Mouse (Mus musculus) hindbrain, embryonic 13.5 days (tissue): ENCODE results near the gene Chmp3. TPM values are rescaled to one million over a fixed set of nuclear protein-coding genes. Genes with fewer than 3 reads are reported as not detected.

Experiments used
- ATAC-seq: fragments of 200-750 bp; cut with Nextera tagmentation; 2 replicates; pipeline ENCODE4 v1.8.0; 2017; ENCODE audit warnings: moderate TSS enrichment; ENCODE audit not compliant: low FRiP score
- H3K27ac ChIP-seq: fragments of 300-500 bp; sonication (generic); 2 replicates; pipeline ENCODE4 v1.5.1; 2015; ENCODE audit warnings: inconsistent platforms, mild to moderate bottlenecking, moderate library complexity
- H3K27me3 ChIP-seq: fragments of 300-500 bp; sonication (generic); 2 replicates; pipeline ENCODE4 v1.6.1; 2015; ENCODE audit warnings: mild to moderate bottlenecking, inconsistent platforms
- H3K36me3 ChIP-seq: fragments of 300-500 bp; sonication (generic); 2 replicates; pipeline ENCODE4 v1.6.1; 2015; ENCODE audit warnings: mild to moderate bottlenecking, inconsistent platforms
- H3K4me1 ChIP-seq: fragments of 300-500 bp; sonication (generic); replicated peaks from 2 replicates; pipeline ENCODE4 v1.6.1; 2015; ENCODE audit warnings: inconsistent platforms
- H3K4me2 ChIP-seq: fragments of 300-500 bp; sonication (generic); 2 replicates; pipeline ENCODE4 v1.6.1; 2015; ENCODE audit warnings: inconsistent platforms, mild to moderate bottlenecking, moderate library complexity
- H3K4me3 ChIP-seq: fragments of 300-500 bp; sonication (generic); 2 replicates; pipeline ENCODE4 v1.5.1; 2015; ENCODE audit warnings: mild to moderate bottlenecking, inconsistent platforms
- H3K9ac ChIP-seq: fragments of 300-500 bp; sonication (generic); 2 replicates; pipeline ENCODE4 v1.6.1; 2015; ENCODE audit warnings: mild to moderate bottlenecking, inconsistent platforms
- H3K9me3 ChIP-seq: fragments of 300-500 bp; sonication (generic); 2 replicates; pipeline ENCODE4 v1.6.1; 2016; ENCODE audit warnings: inconsistent platforms
- WGBS: fragments of 180-500 bp; shearing (Covaris S2); methylation state at CpG from one replicate; pipeline ENCODE4 v1.1.7; 2015; 5-methylcytosine and 5-hydroxymethylcytosine counted together
- polyA plus RNA-seq: library from polyadenylated mRNA; unstranded; fragments of >200 nt; fragmentation: Nextera tagmentation; extraction: Ambion mirVana; gene quantifications from 2 replicates; pipeline ENCODE4 v1.2.1, GENCODE M21; 2015

Chmp3 gene
- polyA plus RNA-seq, 1 experiment from 2014 or later: 53.9 TPM

GRCm38 (mm10) chr6:71621551-71621950, 78.0 kb downstream of the Chmp3 start:
- H3K27ac ChIP-seq: no peak overlapping the region
- H3K27me3 ChIP-seq: no peaks in the 10 kb centered on the region
- H3K4me3 ChIP-seq: no peak overlapping the region
- H3K9ac ChIP-seq: no peak overlapping the region
- H3K4me1 ChIP-seq: no peaks in the 10 kb centered on the region
- WGBS: 93% methylated on average over 5 of the region's 5 CpGs
- H3K36me3 ChIP-seq: peaks cover 81% of the 10 kb centered on the region
- no peaks in the 10 kb centered on the region for H3K9me3 ChIP-seq
- no peak for ATAC-seq
- H3K4me2 ChIP-seq: no peak overlapping the region

GRCm38 (mm10) chr6:71621981-71622380, 78.4 kb downstream of the Chmp3 start:
- WGBS: 94% methylated on average over 5 of the region's 5 CpGs
- no peak overlapping the region for H3K4me2 ChIP-seq
- no peak overlapping the region for H3K27ac ChIP-seq
- no peak overlapping the region for H3K4me3 ChIP-seq
- H3K27me3 ChIP-seq: no peaks in the 10 kb centered on the region
- H3K4me1 ChIP-seq: no peaks in the 10 kb centered on the region
- H3K36me3 ChIP-seq: peaks cover 79% of the 10 kb centered on the region
- H3K9ac ChIP-seq: no peak overlapping the region
- no peak for ATAC-seq
- no peaks in the 10 kb centered on the region for H3K9me3 ChIP-seq

- H3K4me3 ChIP-seq: no peak overlapping the region
- H3K27me3 ChIP-seq: no peaks in the 10 kb centered on the region
- H3K9ac ChIP-seq: no peak overlapping the region
- H3K4me1 ChIP-seq: peaks cover 13% of the 10 kb centered on the region
- no peak overlapping the region for H3K4me2 ChIP-seq
- ATAC-seq: no peak
- no peaks in the 10 kb centered on the region for H3K9me3 ChIP-seq
- H3K36me3 ChIP-seq: peaks cover 72% of the 10 kb centered on the region
- no peak overlapping the region for H3K27ac ChIP-seq
Observed at GRCm38 (mm10) chr6:71624723-71625122, 81.1 kb downstream of the Chmp3 start.

GRCm38 (mm10) chr6:71625984-71626383, 82.4 kb downstream of the Chmp3 start:
- H3K9me3 ChIP-seq: no peaks in the 10 kb centered on the region
- WGBS: 82% methylated on average over 2 of the region's 2 CpGs
- no peak overlapping the region for H3K4me3 ChIP-seq
- no peaks in the 10 kb centered on the region for H3K27me3 ChIP-seq
- no peak for ATAC-seq
- no peak overlapping the region for H3K9ac ChIP-seq
- H3K4me2 ChIP-seq: no peak overlapping the region
- no peak overlapping the region for H3K27ac ChIP-seq
- peaks cover 24% of the 10 kb centered on the region for H3K4me1 ChIP-seq
- H3K36me3 ChIP-seq: peaks cover 67% of the 10 kb centered on the region

GRCm38 (mm10) chr6:71627325-71627724, 83.7 kb downstream of the Chmp3 start:
- H3K9ac ChIP-seq: no peak overlapping the region
- no peaks in the 10 kb centered on the region for H3K27me3 ChIP-seq
- no peak overlapping the region for H3K4me2 ChIP-seq
- H3K36me3 ChIP-seq: peaks cover 57% of the 10 kb centered on the region
- H3K27ac ChIP-seq: no peak overlapping the region
- ATAC-seq: no peak
- peaks cover 32% of the 10 kb centered on the region for H3K4me1 ChIP-seq
- no peaks in the 10 kb centered on the region for H3K9me3 ChIP-seq
- no peak overlapping the region for H3K4me3 ChIP-seq

- Histone ChIP-seq H3K27me3 (no peaks in the 10 kb centered on the region; the same call in 1 of the 2 replicates), H3K27ac (no peak overlapping the region), H3K4me1 (peaks cover 32% of the 10 kb centered on the region), H3K4me2 (peak overlapping the region; percentile 78), H3K36me3 (peaks cover 23% of the 10 kb centered on the region), H3K4me3 (peak overlapping the region; percentile 83), H3K9ac (peak overlapping the region; percentile 86), H3K9me3 (no peaks in the 10 kb centered on the region)
- 9% methylated on average over 2 of the region's 2 CpGs for WGBS
- no peak for ATAC-seq
Observed at GRCm38 (mm10) chr6:71631196-71631595, 87.6 kb downstream of the Chmp3 start.

- peak overlapping the region; percentile 100 for H3K27ac ChIP-seq
- no peak for ATAC-seq
- peak overlapping the region; percentile 78 for H3K4me2 ChIP-seq
- peaks cover 4% of the 10 kb centered on the region for H3K27me3 ChIP-seq
- peaks cover 18% of the 10 kb centered on the region for H3K36me3 ChIP-seq
- H3K4me3 ChIP-seq: peak overlapping the region; percentile 83
- peak overlapping the region; percentile 86 for H3K9ac ChIP-seq
- 1% methylated on average over 40 of the region's 42 CpGs for whole genome bisulfite sequencing
- peaks cover 32% of the 10 kb centered on the region for H3K4me1 ChIP-seq
- H3K9me3 ChIP-seq: no peaks in the 10 kb centered on the region
Observed at GRCm38 (mm10) chr6:71631706-71632461, 88.3 kb downstream of the Chmp3 start.

Other genes starting within 250 kb of the Chmp3 start
- gene Smyd1, start 221.6 kb upstream of the Chmp3 start, polyA plus RNA-seq: 0.35 and 0.43 TPM in 2 replicates
- gene Cd8b1, start 221.0 kb upstream of the Chmp3 start, polyA plus RNA-seq: 0.10 TPM in 1 of 2 replicates, not detected in the other
- not detected in 2 replicates for gene Cd8a, start 170.4 kb upstream of the Chmp3 start, polyA plus RNA-seq
- 7.8 and 9.0 TPM in 2 replicates for gene Rmnd5a, start 103.2 kb upstream of the Chmp3 start, polyA plus RNA-seq
- 23.1 and 23.8 TPM in 2 replicates for gene Rnf103, start 49.9 kb upstream of the Chmp3 start, polyA plus RNA-seq
- gene Kdm3a, start 89.2 kb downstream of the Chmp3 start, polyA plus RNA-seq: 52.0 and 54.3 TPM in 2 replicates
- 247 and 259 TPM in 2 replicates for gene Reep1, start 163.8 kb downstream of the Chmp3 start, polyA plus RNA-seq